Mouse (Mus musculus) stomach, embryonic 16.5 days (tissue): Measurements from ENCODE around the gene Fam3a. TPM values are rescaled to one million over a fixed set of nuclear protein-coding genes. Genes with fewer than 3 reads are reported as not detected.
"Not testable (repeated sequence)": the region's sequence is repeated elsewhere in the genome, so short reads cannot be mapped to it uniquely, and the experiment has no call there.

Experiments used
- ATAC-seq: fragments of 200-750 bp; cut with Nextera tagmentation; 2 replicates; pipeline ENCODE4 v1.8.0; 2017; ENCODE audit warnings: moderate number of reproducible peaks, moderate TSS enrichment; ENCODE audit not compliant: insufficient read depth, low FRiP score
- H3K27ac ChIP-seq: fragments of 300-500 bp; sonication (generic); 2 replicates; pipeline ENCODE4 v1.5.1; 2014; ENCODE audit warnings: low read length
- H3K27me3 ChIP-seq: fragments of 300-500 bp; sonication (generic); 2 replicates; pipeline ENCODE4 v1.6.1; 2014; ENCODE audit warnings: low read length, control low read depth, mixed read lengths; ENCODE audit not compliant: control insufficient read depth, insufficient read depth
- H3K36me3 ChIP-seq: fragments of 300-500 bp; sonication (generic); 2 replicates; pipeline ENCODE4 v1.6.1; 2014; ENCODE audit warnings: low read length; ENCODE audit not compliant: control insufficient read depth, insufficient read depth
- H3K4me1 ChIP-seq: fragments of 300-500 bp; sonication (generic); 2 replicates; pipeline ENCODE4 v1.6.1; 2014; ENCODE audit warnings: low read length, control low read depth, mixed read lengths; ENCODE audit not compliant: control insufficient read depth, insufficient read depth
- H3K4me2 ChIP-seq: fragments of 300-500 bp; sonication (generic); 2 replicates; pipeline ENCODE4 v1.6.1; 2014; ENCODE audit warnings: low read depth, low read length, mixed read lengths
- H3K4me3 ChIP-seq: fragments of 300-500 bp; sonication (generic); replicated peaks from 2 replicates; pipeline ENCODE4 v1.5.1; 2014; ENCODE audit warnings: mild to moderate bottlenecking, low read length
- H3K9ac ChIP-seq: fragments of 300-500 bp; sonication (generic); 2 replicates; pipeline ENCODE4 v1.6.1; 2014; ENCODE audit warnings: low read length
- H3K9me3 ChIP-seq: fragments of 300-500 bp; sonication (generic); replicated peaks from 2 replicates; pipeline ENCODE4 v1.6.1; 2016; ENCODE audit warnings: low read length, control low read depth; ENCODE audit not compliant: control insufficient read depth
- WGBS: fragments of 180-500 bp; shearing (Covaris S2); extraction: QIAGEN DNeasy Blood & Tissue Kit; methylation state at CpG from one replicate; pipeline ENCODE4 v1.1.7; 2014; 5-methylcytosine and 5-hydroxymethylcytosine counted together
- polyA plus RNA-seq: library from polyadenylated mRNA; unstranded; fragments of >200 nt; fragmentation: Nextera tagmentation; extraction: Ambion mirVana; gene quantifications from 2 replicates; pipeline ENCODE4 v1.2.1, GENCODE M21; 2015

Fam3a gene
- polyA plus RNA-seq, 1 experiment from 2014 or later = 36.2 TPM

DNA sequence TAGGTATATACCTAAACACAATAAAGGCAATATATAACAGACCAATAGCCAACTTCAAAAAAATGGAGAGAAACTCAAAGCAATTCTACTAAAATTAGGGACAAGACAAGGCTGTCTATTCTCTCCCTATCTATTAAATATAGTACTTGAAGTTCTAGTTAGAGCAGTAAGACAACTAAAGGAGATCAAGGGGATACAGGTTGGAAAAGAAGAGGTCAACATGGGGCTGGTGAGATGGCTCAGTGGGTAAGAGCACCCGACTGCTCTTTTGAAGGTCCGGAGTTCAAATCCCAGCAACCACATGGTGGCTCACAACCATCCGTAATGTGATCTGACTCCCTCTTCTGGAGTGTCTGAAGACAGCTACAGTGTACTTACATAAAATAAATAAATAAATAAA is 36.0 kb downstream of the Fam3a start:
- H3K4me3 ChIP-seq, ATAC-seq, H3K4me1 ChIP-seq, H3K9me3 ChIP-seq, H3K27ac ChIP-seq, H3K36me3 ChIP-seq, H3K9ac ChIP-seq, H3K4me2 ChIP-seq, H3K27me3 ChIP-seq: not testable (repeated sequence)
- WGBS = 93% methylated on average over 2 of the region's 3 CpGs

DNA sequence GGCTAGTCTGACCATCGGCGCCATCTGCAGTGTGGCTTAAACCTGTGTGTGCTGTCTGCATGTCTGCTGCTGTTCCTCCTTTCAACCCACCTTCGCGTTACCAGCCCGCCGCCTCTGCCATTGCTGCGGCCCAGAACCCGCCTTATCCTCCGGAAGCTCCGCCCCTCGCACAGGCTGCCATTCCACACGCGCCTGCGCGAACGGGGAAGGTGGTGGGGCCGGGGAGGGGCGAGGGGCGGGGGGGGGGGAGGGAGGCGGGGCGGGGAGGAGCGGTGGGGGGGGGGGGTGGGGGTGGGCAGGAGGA is 39.7 kb downstream of the Fam3a start, which contains the start of gene Lage3:
Gene Lage3 (minus strand): TSS at position 152 of the 304 bp plus-strand sequence.
- peak within 1 kb of the TSS; percentile 51 for H3K4me3 ChIP-seq
- peak within 1 kb of the TSS; percentile 70 for H3K9ac ChIP-seq
- no peaks in the 10 kb centered on the region for H3K36me3 ChIP-seq
- peak; percentile 85 for ATAC-seq
- H3K27ac ChIP-seq = 0 out of 2 replicates have a peak within 1 kb of the TSS, but pooled peaks have one; percentile 23
- peak within 1 kb of the TSS; percentile 60 for H3K4me2 ChIP-seq
- no peaks in the 10 kb centered on the region for H3K4me1 ChIP-seq
- H3K9me3 ChIP-seq = no peaks in the 10 kb centered on the region
- H3K27me3 ChIP-seq = no peaks in the 10 kb centered on the region
- WGBS = 22% methylated on average over 11 of the region's 22 CpGs

DNA sequence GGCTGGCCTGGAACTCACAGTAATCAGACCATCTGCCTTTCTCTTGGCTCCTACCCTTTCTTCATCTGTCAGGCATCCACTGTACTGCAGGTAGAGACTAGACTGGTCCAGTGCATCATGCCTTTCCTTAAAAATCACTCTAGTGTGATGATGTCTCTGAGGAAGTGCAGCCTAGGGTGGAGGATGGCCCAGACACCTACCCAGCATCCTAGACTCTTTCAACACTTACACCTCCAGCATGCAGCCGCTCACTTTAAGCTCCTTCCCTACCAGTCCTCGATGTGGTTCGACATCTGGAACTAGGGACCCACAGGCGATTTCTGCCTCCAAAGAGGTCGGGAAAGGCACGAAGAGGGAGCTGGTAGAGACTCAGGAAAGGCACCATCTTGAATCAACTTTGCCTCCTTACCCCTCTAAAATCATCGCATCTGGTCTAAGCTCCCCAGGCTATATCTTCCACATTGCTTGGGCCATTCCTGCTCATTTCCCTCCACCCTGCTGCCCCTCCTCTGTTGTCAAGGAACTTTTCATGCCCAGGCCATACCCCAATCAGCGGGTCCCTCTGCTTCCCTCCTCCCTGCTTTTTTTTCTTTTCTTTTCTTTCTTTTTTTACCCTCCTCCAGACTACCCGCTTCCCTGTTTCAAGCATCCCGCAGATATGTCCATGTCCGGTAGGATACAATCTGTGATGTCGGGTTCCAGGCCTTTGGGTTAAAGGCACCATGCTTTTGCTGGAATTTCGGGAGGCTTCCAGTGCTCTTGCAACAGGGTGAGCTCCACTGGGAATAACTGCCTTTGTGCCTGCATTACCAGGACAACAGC is 40.2 kb downstream of the Fam3a start:
- 0 out of 2 replicates have a peak overlapping the region, but pooled peaks have one; percentile 23 for H3K27ac ChIP-seq

More for the DNA sequence above, 40.2 kb downstream of the Fam3a start:
- H3K4me3 ChIP-seq = peak overlapping the region; percentile 51
- H3K4me1 ChIP-seq = no peaks in the 10 kb centered on the region
- ATAC-seq = peak; percentile 13; the same call in 1 of the 2 replicates
- no peaks in the 10 kb centered on the region for H3K36me3 ChIP-seq
- WGBS = 21% methylated on average over 13 of the region's 13 CpGs
- H3K9ac ChIP-seq = peak overlapping the region; percentile 70
- H3K4me2 ChIP-seq = peak overlapping the region; percentile 60
- H3K27me3 ChIP-seq = no peaks in the 10 kb centered on the region
- no peaks in the 10 kb centered on the region for H3K9me3 ChIP-seq

Other genes starting within 250 kb of the Fam3a start
- gene Tex28, start 225.4 kb downstream of the Fam3a start, polyA plus RNA-seq = not detected in 2 replicates
- gene Tktl1, start 216.0 kb downstream of the Fam3a start, polyA plus RNA-seq = not detected in 2 replicates
- 498 and 560 TPM in 2 replicates for gene Flna, start 143.5 kb downstream of the Fam3a start, polyA plus RNA-seq
- gene Emd, start 138.6 kb downstream of the Fam3a start, polyA plus RNA-seq = 22.5 and 26.8 TPM in 2 replicates
- 666 and 804 TPM in 2 replicates for gene Rpl10, start 122.5 kb downstream of the Fam3a start, polyA plus RNA-seq
- gene Taz, start 111.4 kb downstream of the Fam3a start, polyA plus RNA-seq = 79.1 and 81.0 TPM in 2 replicates
- 14.8 and 18.7 TPM in 2 replicates for gene Dnase1l1, start 110.9 kb downstream of the Fam3a start, polyA plus RNA-seq
- 149 and 171 TPM in 2 replicates for gene Atp6ap1, start 96.2 kb downstream of the Fam3a start, polyA plus RNA-seq
- 218 and 219 TPM in 2 replicates for gene Gdi1, start 88.3 kb downstream of the Fam3a start, polyA plus RNA-seq
- gene Fam50a, start 80.2 kb downstream of the Fam3a start, polyA plus RNA-seq = 63.2 and 66.9 TPM in 2 replicates
- 16.8 and 18.4 TPM in 2 replicates for gene Plxna3, start 64.2 kb downstream of the Fam3a start, polyA plus RNA-seq
- gene Lage3, start 39.7 kb downstream of the Fam3a start, polyA plus RNA-seq = 94.3 and 105 TPM in 2 replicates
- 67.0 and 72.8 TPM in 2 replicates for gene Ubl4a, start 20.1 kb downstream of the Fam3a start, polyA plus RNA-seq
- gene Slc10a3, start 19.9 kb downstream of the Fam3a start, polyA plus RNA-seq = 18.6 and 21.4 TPM in 2 replicates
- gene Ikbkg, start within 50 bp of the Fam3a start, polyA plus RNA-seq = 22.8 and 24.4 TPM in 2 replicates
- gene G6pdx, start 35.9 kb upstream of the Fam3a start, polyA plus RNA-seq = 84.5 and 109 TPM in 2 replicates
- not detected in 2 replicates for gene Gm6880, start 88.1 kb upstream of the Fam3a start, polyA plus RNA-seq
- not detected in 2 replicates for gene Olfr1326-ps1, start 181.6 kb upstream of the Fam3a start, polyA plus RNA-seq
- not detected in 2 replicates for gene Olfr1325, start 199.4 kb upstream of the Fam3a start, polyA plus RNA-seq